Mouse (Mus musculus) kidney, adult 2 months (tissue): ENCODE measurements around the gene Ralgapa2. TPM values are rescaled to one million over a fixed set of nuclear protein-coding genes. Genes with fewer than 3 reads are reported as not detected.

ENCODE experiments used
- DNase-seq: peaks from one replicate; pipeline ENCODE4 v3.0.0; 2021
- H3K27ac ChIP-seq: fragments of 200-500 bp; 2 replicates; pipeline ENCODE4 v1.5.1; 2012; ENCODE audit warnings: low read depth, low read length, control low read depth, inconsistent platforms; ENCODE audit not compliant: insufficient read depth
- H3K27me3 ChIP-seq: fragments of 200-500 bp; replicated peaks from 2 replicates; pipeline ENCODE4 v1.6.1; 2012; ENCODE audit warnings: mild to moderate bottlenecking, moderate library complexity, low read length, inconsistent platforms; ENCODE audit not compliant: control insufficient read depth, insufficient read depth
- H3K36me3 ChIP-seq: fragments of 200-500 bp; 2 replicates; pipeline ENCODE4 v1.6.1; 2012; ENCODE audit warnings: mild to moderate bottlenecking, moderate library complexity, low read length, inconsistent platforms; ENCODE audit not compliant: control insufficient read depth, insufficient read depth
- H3K4me1 ChIP-seq: fragments of 200-500 bp; 2 replicates; pipeline ENCODE4 v1.6.1; 2011; ENCODE audit warnings: low read length; ENCODE audit not compliant: control insufficient read depth, insufficient read depth
- H3K4me3 ChIP-seq: fragments of 200-500 bp; 2 replicates; pipeline ENCODE4 v1.5.1; 2011; ENCODE audit warnings: mild to moderate bottlenecking, low read depth, low read length, control low read depth; ENCODE audit not compliant: insufficient read depth
- CTCF ChIP-seq: fragments of 200-500 bp; conservative IDR thresholded peaks from 2 replicates; pipeline ENCODE4 v1.5.1; 2011; ENCODE audit warnings: low read depth, mild to moderate bottlenecking, control low read depth, low read length, moderate library complexity, mixed read lengths; ENCODE audit not compliant: insufficient read depth, insufficient read length
- POLR2A ChIP-seq: fragments of 200-500 bp; IDR thresholded peaks from one replicate; pipeline ENCODE4 v1.6.1; 2011; ENCODE audit warnings: low read depth, low read length, control low read depth
- WGBS: fragments of 180-500 bp; shearing (Covaris S2); methylation state at CpG from one replicate; pipeline ENCODE4 v1.1.7; 2018; 5-methylcytosine and 5-hydroxymethylcytosine counted together
- polyA plus RNA-seq: library from polyadenylated mRNA; depleted of rRNA; stranded (reverse); fragments of >200 nt; gene quantifications from 2 replicates; pipeline ENCODE4 v1.2.3, GENCODE M21; 2012; rRNA removed

Ralgapa2 gene
- 14.7 and 15.8 TPM in 2 replicates for polyA plus RNA-seq

DNA sequence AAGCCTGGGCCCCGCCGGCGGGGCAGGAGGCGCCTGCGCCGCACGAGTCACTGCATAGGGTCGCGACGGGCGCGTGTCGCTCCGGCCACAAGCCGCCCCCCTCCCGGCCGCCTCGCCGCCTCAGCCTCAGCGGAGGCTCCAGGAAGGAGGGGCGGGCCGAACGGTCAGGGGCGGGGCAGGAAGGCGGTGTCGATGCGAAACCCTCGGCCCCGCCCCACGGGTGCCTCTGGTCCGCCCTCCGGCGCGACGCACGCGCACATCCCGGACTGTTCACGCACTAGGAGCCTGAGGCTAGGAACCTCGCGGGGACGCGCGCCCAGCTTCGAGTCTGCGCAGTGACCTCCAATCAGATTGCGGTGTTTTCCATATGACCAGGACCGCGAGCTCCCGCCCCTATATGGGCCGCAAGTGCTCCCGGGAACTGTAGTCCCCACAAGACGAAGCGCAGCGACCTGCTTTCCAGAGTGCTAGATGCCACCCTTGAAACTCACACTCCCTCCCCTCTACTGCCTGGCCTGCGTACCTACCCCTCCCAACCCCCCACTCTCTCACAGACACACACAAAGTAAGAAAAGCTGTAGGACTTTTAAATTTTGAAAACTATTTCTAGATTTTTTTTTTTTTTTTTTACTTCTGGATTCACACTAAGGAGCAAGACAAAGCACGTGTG lies at the start of gene Ralgapa2:
Gene Ralgapa2 (minus strand): TSS at position 434 of the 670 bp plus-strand sequence.
- WGBS = 1% methylated on average over 56 of the region's 57 CpGs
- Histone ChIP-seq H3K27ac (peak within 1 kb of the TSS; percentile 64), H3K27me3 (no peaks in the 10 kb centered on the region), H3K4me1 (peaks cover 13% of the 10 kb centered on the region; the same call in 1 of the 2 replicates), H3K4me3 (peak within 1 kb of the TSS; percentile 94), H3K36me3 (no peaks in the 10 kb centered on the region)
- peak; percentile 100 for DNase-seq
- no peak for TF ChIP-seq CTCF
- peak; percentile 7 for TF ChIP-seq POLR2A

DNA sequence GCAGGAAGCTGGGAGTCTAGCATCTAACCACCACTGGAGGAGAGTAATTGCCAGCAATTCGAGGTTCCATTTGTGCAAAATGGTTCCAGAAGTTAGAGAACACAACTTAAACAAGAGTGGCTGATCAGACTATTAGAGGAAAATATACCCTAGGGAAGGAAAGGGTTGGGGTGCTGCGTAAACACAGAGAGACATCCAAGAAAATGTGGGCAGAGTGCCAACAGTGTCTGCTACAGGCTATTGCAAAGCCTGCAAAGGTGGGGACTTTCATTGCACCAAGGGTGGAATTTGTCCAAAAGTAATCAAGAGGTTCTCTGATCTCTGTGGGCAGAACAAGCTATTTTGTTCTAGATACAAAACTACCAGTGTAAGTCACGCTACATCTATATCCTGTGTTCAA lies 49.4 kb upstream of the Ralgapa2 start:
- Histone ChIP-seq H3K36me3 (no peaks in the 10 kb centered on the region), H3K27ac (no peak overlapping the region), H3K27me3 (no peaks in the 10 kb centered on the region), H3K4me3 (no peak overlapping the region), H3K4me1 (no peaks in the 10 kb centered on the region)
- 64% methylated on average over 3 of the region's 3 CpGs for WGBS
- DNase-seq = no peak
- TF ChIP-seq POLR2A (no peak), CTCF (no peak)

DNA sequence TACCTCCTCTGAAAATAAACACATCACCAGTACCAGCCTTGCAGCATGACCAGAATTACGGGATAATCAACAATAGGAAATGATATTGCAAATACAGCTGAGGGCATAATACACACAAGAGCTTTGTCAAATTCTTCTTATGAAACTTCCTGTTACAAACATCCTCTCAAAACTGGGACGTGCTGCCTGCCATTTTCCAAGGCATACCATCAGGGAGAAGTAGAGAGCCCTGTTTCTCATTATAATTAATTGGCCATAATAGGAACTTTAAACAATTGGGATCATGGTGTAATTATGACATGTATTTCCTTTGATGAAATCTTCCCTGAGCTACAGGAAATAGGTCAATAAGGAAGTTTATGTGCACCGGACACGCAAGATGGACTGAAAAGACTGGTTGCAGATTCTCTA lies 48.5 kb upstream of the Ralgapa2 start:
- Histone ChIP-seq H3K4me1 (no peaks in the 10 kb centered on the region), H3K4me3 (no peak overlapping the region), H3K27me3 (no peaks in the 10 kb centered on the region), H3K36me3 (no peaks in the 10 kb centered on the region), H3K27ac (no peak overlapping the region)
- WGBS = 66% methylated on average over 4 of the region's 4 CpGs
- no peak for DNase-seq
- TF ChIP-seq CTCF (no peak), POLR2A (no peak)

DNA sequence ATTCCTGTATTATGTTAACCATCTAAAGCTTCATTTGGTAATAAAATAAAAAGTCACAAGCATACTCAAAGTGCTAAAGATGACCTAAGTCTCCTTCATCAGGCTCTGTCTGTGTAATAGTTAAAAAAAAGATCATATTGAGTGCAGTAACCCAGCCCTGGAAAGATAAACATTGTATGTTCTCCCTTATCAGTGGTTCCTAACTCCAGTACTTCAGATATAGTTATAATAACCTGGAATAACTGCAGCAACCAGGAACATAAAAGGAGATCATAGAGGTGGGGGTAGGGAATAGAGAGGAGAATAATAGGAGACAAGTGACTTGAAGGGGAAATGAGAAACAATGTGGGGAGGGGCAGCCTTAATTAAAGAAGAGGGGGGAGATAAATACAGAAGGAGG lies 44.0 kb upstream of the Ralgapa2 start:
- TF ChIP-seq POLR2A (no peak), CTCF (no peak)
- H3K27me3 ChIP-seq = no peaks in the 10 kb centered on the region
- H3K4me3 ChIP-seq = no peak overlapping the region
- H3K4me1 ChIP-seq = peaks cover 3% of the 10 kb centered on the region; the same call in 1 of the 2 replicates
- no peak for DNase-seq
- H3K36me3 ChIP-seq = no peaks in the 10 kb centered on the region
- no peak overlapping the region for H3K27ac ChIP-seq

DNA sequence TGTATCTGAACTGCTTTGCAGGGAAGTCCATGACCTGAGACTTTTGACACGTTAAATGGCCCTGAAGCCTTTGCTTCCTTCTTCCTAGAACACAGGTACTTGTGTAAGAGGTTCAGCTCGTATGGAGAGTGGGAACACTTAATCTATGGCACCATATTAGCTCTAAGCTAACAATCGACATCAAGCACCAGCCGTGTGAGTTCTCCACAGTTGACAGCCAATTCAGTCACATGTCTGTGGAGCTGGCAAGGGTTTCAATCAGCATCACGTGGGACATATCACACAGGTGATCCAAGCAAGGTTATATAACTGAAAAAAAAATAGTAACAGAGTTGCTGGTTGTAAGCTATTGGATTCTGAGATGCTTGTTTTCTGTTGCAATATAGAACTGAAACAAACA lies 43.2 kb upstream of the Ralgapa2 start:
- Histone ChIP-seq H3K4me3 (no peak overlapping the region), H3K36me3 (no peaks in the 10 kb centered on the region), H3K4me1 (peaks cover 3% of the 10 kb centered on the region; the same call in 1 of the 2 replicates), H3K27me3 (no peaks in the 10 kb centered on the region), H3K27ac (no peak overlapping the region)
- TF ChIP-seq POLR2A (no peak), CTCF (no peak)
- WGBS = 57% methylated on average over 5 of the region's 5 CpGs
- peak; percentile 56 for DNase-seq

DNA sequence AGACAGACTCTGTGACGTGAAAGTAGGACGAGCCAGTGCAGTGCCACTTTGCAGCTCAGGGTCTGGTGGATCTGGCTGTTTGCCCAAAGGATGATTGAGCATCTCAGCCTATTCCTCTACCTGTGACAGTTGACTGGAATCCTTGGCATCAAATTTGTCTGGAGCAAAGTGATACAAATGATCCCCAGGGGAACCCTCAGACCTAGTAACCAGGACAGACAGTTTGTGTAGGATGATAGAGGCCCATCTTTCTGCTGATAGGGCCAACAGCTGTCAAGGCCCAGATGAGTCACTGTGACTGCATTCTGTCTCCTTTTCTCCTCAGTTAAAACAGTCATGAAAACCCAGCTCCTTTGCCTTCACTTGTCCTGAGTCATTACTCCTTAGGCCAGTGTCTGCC lies 41.6 kb upstream of the Ralgapa2 start:
- H3K4me1 ChIP-seq = peaks cover 3% of the 10 kb centered on the region; the same call in 1 of the 2 replicates
- no peak overlapping the region for H3K27ac ChIP-seq
- no peaks in the 10 kb centered on the region for H3K27me3 ChIP-seq
- H3K4me3 ChIP-seq = no peak overlapping the region
- no peak for DNase-seq
- TF ChIP-seq CTCF (no peak), POLR2A (no peak)
- WGBS = 67% methylated on average over 2 of the region's 2 CpGs
- H3K36me3 ChIP-seq = no peaks in the 10 kb centered on the region

DNA sequence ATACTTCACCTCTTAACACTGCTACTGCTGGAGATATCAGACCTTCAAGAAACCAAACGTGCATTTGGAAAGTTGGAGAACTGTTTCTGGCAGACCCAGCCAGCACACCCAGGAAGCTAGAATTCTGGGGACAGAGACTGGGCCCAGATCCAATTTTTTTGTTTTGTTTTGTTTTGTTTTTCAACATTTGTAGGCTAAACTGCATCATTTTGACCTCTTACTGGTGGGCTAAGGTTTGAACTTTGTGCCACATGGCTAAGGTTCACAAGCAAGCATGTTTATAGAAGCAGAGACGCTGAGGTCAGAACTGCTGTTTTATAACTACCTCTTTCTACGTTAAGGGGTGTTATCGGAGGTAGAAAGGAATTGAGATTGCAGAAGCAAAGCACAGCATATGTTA lies 39.7 kb upstream of the Ralgapa2 start:
- DNase-seq = peak; percentile 76
- no peak overlapping the region for H3K4me3 ChIP-seq
- 31% methylated on average over 4 of the region's 4 CpGs for WGBS

More for the DNA sequence above, 39.7 kb upstream of the Ralgapa2 start:
- peaks cover 3% of the 10 kb centered on the region; the same call in 1 of the 2 replicates for H3K4me1 ChIP-seq
- no peaks in the 10 kb centered on the region for H3K36me3 ChIP-seq
- H3K27me3 ChIP-seq = no peaks in the 10 kb centered on the region
- no peak overlapping the region for H3K27ac ChIP-seq
- TF ChIP-seq CTCF (no peak), POLR2A (no peak)
